12 mouse cellular contexts compared by ENCODE assay signal in the genomic region with DNA sequence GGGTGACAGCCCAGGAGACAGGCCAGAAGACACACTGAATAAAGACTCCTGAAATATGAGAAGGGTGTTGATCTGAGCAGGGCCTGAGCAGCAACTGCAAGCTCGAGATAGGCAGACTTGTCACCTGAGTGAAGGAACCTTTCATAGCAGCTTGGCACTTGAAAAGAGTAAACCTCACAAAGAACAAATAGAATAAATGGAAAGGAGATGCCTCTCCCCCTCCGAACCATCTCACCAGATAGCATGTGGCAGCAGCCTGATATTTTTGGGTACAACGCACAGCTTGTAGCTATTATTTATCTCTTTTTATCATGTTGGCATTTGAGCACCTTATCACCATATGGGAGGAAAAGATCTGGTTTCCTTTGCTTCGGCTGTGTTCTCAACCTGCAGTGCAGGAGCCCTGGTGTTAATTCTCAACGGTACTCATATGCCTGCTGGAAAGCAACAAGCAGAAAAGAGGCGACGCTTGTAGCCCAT.
DNase-seq lines count a peak whose midpoint lies in the region; ATAC-seq and TF ChIP-seq lines count a peak whose summit lies in the region.
"Had no signal": no experiment of that assay in that cellular context is flagged by ENCODE, and none has a peak within 500 bp of the region (broad histone marks: within the 10 kb centered on the region; RNA-seq: fewer than 3 reads in every experiment).

No protein-coding gene starts in this region.

- no peaks in the 10 kb centered on the region for H3K9me3 ChIP-seq in stomach, embryonic 15.5 days
- no peaks in the 10 kb centered on the region for H3K9me3 ChIP-seq in stomach, postnatal 0 days (ENCODE audit: control insufficient read depth, low read length)

- H3K27ac ChIP-seq in stomach, embryonic 15.5 days = no peak overlapping the region
- no peak overlapping the region for H3K27ac ChIP-seq in stomach, postnatal 0 days (replicated peaks)
- H3K27ac ChIP-seq: midbrain, embryonic 12.5 days had no signal

- ATAC-seq in cerebellum, adult (ENCODE audit: insufficient number of reproducible peaks, low FRiP score, low TSS enrichment) = peak; percentile 87
- ATAC-seq in stomach, embryonic 15.5 days (ENCODE audit: insufficient read depth, low FRiP score, low read depth) = peak; percentile 43; the same call in 1 of the 2 replicates
- ATAC-seq in stomach, postnatal 0 days (ENCODE audit: low FRiP score, low TSS enrichment) = no peak
- ATAC-seq: intestine, postnatal 0 days had no signal

- no peaks in the 10 kb centered on the region for H3K36me3 ChIP-seq in stomach, embryonic 15.5 days
- H3K36me3 ChIP-seq in stomach, postnatal 0 days (ENCODE audit: control insufficient read depth, insufficient read depth, low read length) = no peaks in the 10 kb centered on the region
- H3K36me3 ChIP-seq: midbrain, embryonic 12.5 days had no signal

- H3K27me3 ChIP-seq in stomach, embryonic 15.5 days (replicated peaks) = no peaks in the 10 kb centered on the region
- no peaks in the 10 kb centered on the region for H3K27me3 ChIP-seq in stomach, postnatal 0 days (ENCODE audit: control insufficient read depth, insufficient read depth, low read length)
- H3K27me3 ChIP-seq: midbrain, embryonic 12.5 days had no signal

- H3K4me2 ChIP-seq in stomach, embryonic 15.5 days = no peak overlapping the region
- no peak overlapping the region for H3K4me2 ChIP-seq in stomach, postnatal 0 days (replicated peaks; ENCODE audit: low read depth)
- H3K4me2 ChIP-seq: midbrain, embryonic 12.5 days had no signal

- H3K9ac ChIP-seq in stomach, embryonic 15.5 days = no peak overlapping the region
- no peak overlapping the region for H3K9ac ChIP-seq in stomach, postnatal 0 days (ENCODE audit: low read length)
- H3K9ac ChIP-seq: midbrain, embryonic 12.5 days had no signal

- WGBS in stomach, embryonic 15.5 days = 50% methylated on average over 7 of the region's 7 CpGs
- 49% methylated on average over 7 of the region's 7 CpGs for WGBS in stomach, postnatal 0 days

- no peak for DNase-seq in cerebellum, postnatal 14 days
- DNase-seq in stomach, postnatal 0 days (ENCODE audit: low spot score) = no peak
- peak; percentile 9 for DNase-seq in liver
- peak; percentile 38 for DNase-seq in telencephalon, adult 2 months (ENCODE audit: low read depth, low spot score)
- no peak for DNase-seq in kidney, postnatal 10 days
- DNase-seq in thymus, postnatal 10 days (ENCODE audit: low spot score in 2 of 2) = no peak
- DNase-seq: adrenal gland, postnatal 25 days; kidney, postnatal 4 days had no signal

- no peak overlapping the region for H3K4me3 ChIP-seq in stomach, embryonic 15.5 days (replicated peaks)
- H3K4me3 ChIP-seq in stomach, postnatal 0 days (ENCODE audit: low read depth, low read length) = no peak overlapping the region
- H3K4me3 ChIP-seq: midbrain, embryonic 12.5 days had no signal

- no peak for TF ChIP-seq CTCF in stomach, postnatal 0 days (IDR thresholded peaks at IDR 0.05; ENCODE audit: low read depth)

- H3K4me1 ChIP-seq in stomach, embryonic 15.5 days = no peaks in the 10 kb centered on the region
- H3K4me1 ChIP-seq in stomach, postnatal 0 days (replicated peaks; ENCODE audit: control insufficient read depth, insufficient read depth) = 0 out of 2 replicates have a peak, but pooled peaks cover 2% of the 10 kb centered on the region
- H3K4me1 ChIP-seq: midbrain, embryonic 12.5 days had no signal

- no peak for TF ChIP-seq EP300 in stomach, postnatal 0 days (optimal IDR thresholded peaks at IDR 0.05)

Comparison
In these comparisons a context has a peak if more than half of its experiments do, and no peak if none do; other contexts are left out.
1. DNase-seq: peak in liver (single experiment) and telencephalon, adult 2 months (single experiment); none in cerebellum, postnatal 14 days (0 of 2), stomach, postnatal 0 days (single experiment), kidney, postnatal 10 days (single experiment) and thymus, postnatal 10 days (0 of 2).